Mouse (Mus musculus): ENCODE measurements around the gene Radil. TPM values are rescaled to one million over a fixed set of nuclear protein-coding genes. Genes with fewer than 3 reads are reported as not detected.

Gene Radil
- polyA plus RNA-seq, 1 experiment from 2014 or later, result 6.7 TPM

GRCm38 (mm10) chr5:142453742-142454141 lies 97.2 kb downstream of the Radil start:
- Histone ChIP-seq H3K9ac (ENCODE audit: low read length) (no peak overlapping the region), H3K4me2 (ENCODE audit: low read depth) (no peak overlapping the region), H3K4me1 (ENCODE audit: control insufficient read depth, insufficient read depth, low read length) (no peaks in the 10 kb centered on the region), H3K36me3 (ENCODE audit: control insufficient read depth, insufficient read depth, low read length) (peaks cover 17% of the 10 kb centered on the region), H3K9me3 (ENCODE audit: control insufficient read depth, low read length) (no peaks in the 10 kb centered on the region), H3K27ac (ENCODE audit: low read depth, low read length) (no peak overlapping the region), H3K4me3 (ENCODE audit: low read depth, low read length) (no peak overlapping the region), H3K27me3 (ENCODE audit: control insufficient read depth, insufficient read depth, low read length) (no peaks in the 10 kb centered on the region)
- DNase-seq (ENCODE audit: low spot score) (no peak), ATAC-seq (ENCODE audit: insufficient read depth, low FRiP score, low TSS enrichment) (no peak)
- WGBS, result 95% methylated on average over 13 of the region's 13 CpGs

GRCm38 (mm10) chr5:142451759-142452158 lies 99.1 kb downstream of the Radil start:
- Histone ChIP-seq H3K4me3 (ENCODE audit: low read depth, low read length) (no peak overlapping the region), H3K4me1 (ENCODE audit: control insufficient read depth, insufficient read depth, low read length) (peaks cover 5% of the 10 kb centered on the region; the same call in 1 of the 2 replicates)
- DNase-seq (ENCODE audit: low spot score), result peak; percentile 74

GRCm38 (mm10) chr5:142450846-142451245 lies 100.1 kb downstream of the Radil start:
- no peaks in the 10 kb centered on the region for H3K9me3 ChIP-seq (ENCODE audit: control insufficient read depth, low read length)
- H3K4me3 ChIP-seq (ENCODE audit: low read depth, low read length), result no peak overlapping the region
- H3K36me3 ChIP-seq (ENCODE audit: control insufficient read depth, insufficient read depth, low read length), result peaks cover 10% of the 10 kb centered on the region
- H3K9ac ChIP-seq (ENCODE audit: low read length), result no peak overlapping the region
- H3K4me2 ChIP-seq (ENCODE audit: low read depth), result no peak overlapping the region
- ATAC-seq (ENCODE audit: insufficient read depth, low FRiP score, low TSS enrichment) (no peak), DNase-seq (ENCODE audit: low spot score) (no peak)
- no peak overlapping the region for H3K27ac ChIP-seq (ENCODE audit: low read depth, low read length)
- WGBS, result 89% methylated on average over 9 of the region's 9 CpGs
- H3K27me3 ChIP-seq (ENCODE audit: control insufficient read depth, insufficient read depth, low read length), result no peaks in the 10 kb centered on the region
- peaks cover 6% of the 10 kb centered on the region for H3K4me1 ChIP-seq (ENCODE audit: control insufficient read depth, insufficient read depth, low read length)

More at GRCm38 (mm10) chr5:142451759-142452158, 99.1 kb downstream of the Radil start:
- ATAC-seq (ENCODE audit: insufficient read depth, low FRiP score, low TSS enrichment), result peak; percentile 36
- H3K27ac ChIP-seq (ENCODE audit: low read depth, low read length), result no peak overlapping the region
- H3K9ac ChIP-seq (ENCODE audit: low read length), result no peak overlapping the region
- peaks cover 14% of the 10 kb centered on the region for H3K36me3 ChIP-seq (ENCODE audit: control insufficient read depth, insufficient read depth, low read length)
- no peaks in the 10 kb centered on the region for H3K27me3 ChIP-seq (ENCODE audit: control insufficient read depth, insufficient read depth, low read length)
- H3K9me3 ChIP-seq (ENCODE audit: control insufficient read depth, low read length), result no peaks in the 10 kb centered on the region
- 30% methylated on average over 1 of the region's 1 CpGs for WGBS
- no peak overlapping the region for H3K4me2 ChIP-seq (ENCODE audit: low read depth)

GRCm38 (mm10) chr5:142448623-142449022 lies 102.3 kb downstream of the Radil start:
- Histone ChIP-seq H3K36me3 (ENCODE audit: control insufficient read depth, insufficient read depth, low read length) (peaks cover 8% of the 10 kb centered on the region; the same call in 1 of the 2 replicates), H3K4me2 (ENCODE audit: low read depth) (no peak overlapping the region), H3K27me3 (ENCODE audit: control insufficient read depth, insufficient read depth, low read length) (no peaks in the 10 kb centered on the region), H3K4me3 (ENCODE audit: low read depth, low read length) (no peak overlapping the region), H3K4me1 (ENCODE audit: control insufficient read depth, insufficient read depth, low read length) (peaks cover 9% of the 10 kb centered on the region), H3K9ac (ENCODE audit: low read length) (no peak overlapping the region), H3K9me3 (ENCODE audit: control insufficient read depth, low read length) (no peaks in the 10 kb centered on the region), H3K27ac (ENCODE audit: low read depth, low read length) (no peak overlapping the region)
- WGBS, result 69% methylated on average over 12 of the region's 12 CpGs
- no peak for DNase-seq (ENCODE audit: low spot score)
- ATAC-seq (ENCODE audit: insufficient read depth, low FRiP score, low TSS enrichment), result no peak

GRCm38 (mm10) chr5:142448076-142448475 lies 102.8 kb downstream of the Radil start:
- Histone ChIP-seq H3K9ac (ENCODE audit: low read length) (no peak overlapping the region), H3K27ac (ENCODE audit: low read depth, low read length) (0 out of 2 replicates have a peak overlapping the region, but pooled peaks have one; percentile 29), H3K4me3 (ENCODE audit: low read depth, low read length) (no peak overlapping the region)

GRCm38 (mm10) chr5:142445709-142446108 lies 105.2 kb downstream of the Radil start:
- H3K27me3 ChIP-seq (ENCODE audit: control insufficient read depth, insufficient read depth, low read length), result no peaks in the 10 kb centered on the region
- H3K9ac ChIP-seq (ENCODE audit: low read length), result no peak overlapping the region
- peaks cover 20% of the 10 kb centered on the region for H3K4me1 ChIP-seq (ENCODE audit: control insufficient read depth, insufficient read depth, low read length)
- ATAC-seq (ENCODE audit: insufficient read depth, low FRiP score, low TSS enrichment) (no peak), DNase-seq (ENCODE audit: low spot score) (no peak)
- no peaks in the 10 kb centered on the region; the same call in 1 of the 2 replicates for H3K36me3 ChIP-seq (ENCODE audit: control insufficient read depth, insufficient read depth, low read length)
- H3K27ac ChIP-seq (ENCODE audit: low read depth, low read length), result 0 out of 2 replicates have a peak overlapping the region, but pooled peaks have one; percentile 2
- H3K4me3 ChIP-seq (ENCODE audit: low read depth, low read length), result no peak overlapping the region
- H3K9me3 ChIP-seq (ENCODE audit: control insufficient read depth, low read length), result no peaks in the 10 kb centered on the region
- H3K4me2 ChIP-seq (ENCODE audit: low read depth), result no peak overlapping the region
- WGBS, result 52% methylated on average over 8 of the region's 8 CpGs

More at GRCm38 (mm10) chr5:142448076-142448475, 102.8 kb downstream of the Radil start:
- peak; percentile 54 for ATAC-seq (ENCODE audit: insufficient read depth, low FRiP score, low TSS enrichment)
- H3K4me2 ChIP-seq (ENCODE audit: low read depth), result no peak overlapping the region
- WGBS, result 17% methylated on average over 9 of the region's 9 CpGs
- peak; percentile 92 for DNase-seq (ENCODE audit: low spot score)
- peaks cover 13% of the 10 kb centered on the region for H3K4me1 ChIP-seq (ENCODE audit: control insufficient read depth, insufficient read depth, low read length)
- no peaks in the 10 kb centered on the region for H3K27me3 ChIP-seq (ENCODE audit: control insufficient read depth, insufficient read depth, low read length)
- peaks cover 8% of the 10 kb centered on the region; the same call in 1 of the 2 replicates for H3K36me3 ChIP-seq (ENCODE audit: control insufficient read depth, insufficient read depth, low read length)
- no peaks in the 10 kb centered on the region for H3K9me3 ChIP-seq (ENCODE audit: control insufficient read depth, low read length)

GRCm38 (mm10) chr5:142444791-142445531 lies 105.9 kb downstream of the Radil start:
- H3K9me3 ChIP-seq (ENCODE audit: control insufficient read depth, low read length), result no peaks in the 10 kb centered on the region
- no peak overlapping the region for H3K4me2 ChIP-seq (ENCODE audit: low read depth)
- H3K36me3 ChIP-seq (ENCODE audit: control insufficient read depth, insufficient read depth, low read length), result no peaks in the 10 kb centered on the region; the same call in 1 of the 2 replicates
- no peak overlapping the region for H3K4me3 ChIP-seq (ENCODE audit: low read depth, low read length)
- WGBS, result 74% methylated on average over 11 of the region's 11 CpGs
- H3K27ac ChIP-seq (ENCODE audit: low read depth, low read length), result no peak overlapping the region
- ATAC-seq (ENCODE audit: insufficient read depth, low FRiP score, low TSS enrichment) (no peak), DNase-seq (ENCODE audit: low spot score) (no peak)
- H3K4me1 ChIP-seq (ENCODE audit: control insufficient read depth, insufficient read depth, low read length), result peaks cover 20% of the 10 kb centered on the region
- no peaks in the 10 kb centered on the region for H3K27me3 ChIP-seq (ENCODE audit: control insufficient read depth, insufficient read depth, low read length)
- H3K9ac ChIP-seq (ENCODE audit: low read length), result no peak overlapping the region

GRCm38 (mm10) chr5:142443994-142444393 lies 106.9 kb downstream of the Radil start:
- DNase-seq (ENCODE audit: low spot score), result no peak
- H3K9me3 ChIP-seq (ENCODE audit: control insufficient read depth, low read length), result no peaks in the 10 kb centered on the region
- no peaks in the 10 kb centered on the region for H3K27me3 ChIP-seq (ENCODE audit: control insufficient read depth, insufficient read depth, low read length)
- no peak overlapping the region for H3K27ac ChIP-seq (ENCODE audit: low read depth, low read length)
- H3K4me3 ChIP-seq (ENCODE audit: low read depth, low read length), result no peak overlapping the region
- 74% methylated on average over 14 of the region's 14 CpGs for WGBS
- no peak overlapping the region for H3K9ac ChIP-seq (ENCODE audit: low read length)
- no peak for ATAC-seq (ENCODE audit: insufficient read depth, low FRiP score, low TSS enrichment)
- H3K4me2 ChIP-seq (ENCODE audit: low read depth), result no peak overlapping the region
- no peaks in the 10 kb centered on the region for H3K36me3 ChIP-seq (ENCODE audit: control insufficient read depth, insufficient read depth, low read length)
- H3K4me1 ChIP-seq (ENCODE audit: control insufficient read depth, insufficient read depth, low read length), result peaks cover 23% of the 10 kb centered on the region

GRCm38 (mm10) chr5:142443514-142443913 lies 107.4 kb downstream of the Radil start:
- DNase-seq (ENCODE audit: low spot score) (no peak), ATAC-seq (ENCODE audit: insufficient read depth, low FRiP score, low TSS enrichment) (no peak)
- H3K4me1 ChIP-seq (ENCODE audit: control insufficient read depth, insufficient read depth, low read length), result peaks cover 23% of the 10 kb centered on the region
- no peak overlapping the region for H3K4me3 ChIP-seq (ENCODE audit: low read depth, low read length)
- no peaks in the 10 kb centered on the region for H3K9me3 ChIP-seq (ENCODE audit: control insufficient read depth, low read length)
- H3K27me3 ChIP-seq (ENCODE audit: control insufficient read depth, insufficient read depth, low read length), result no peaks in the 10 kb centered on the region
- WGBS, result 65% methylated on average over 15 of the region's 15 CpGs
- H3K9ac ChIP-seq (ENCODE audit: low read length), result no peak overlapping the region
- no peaks in the 10 kb centered on the region for H3K36me3 ChIP-seq (ENCODE audit: control insufficient read depth, insufficient read depth, low read length)
- H3K4me2 ChIP-seq (ENCODE audit: low read depth), result no peak overlapping the region
- no peak overlapping the region for H3K27ac ChIP-seq (ENCODE audit: low read depth, low read length)
